Mouse (Mus musculus): Measurements from ENCODE around the gene Cnp.
"Not testable (repeated sequence)": the region's sequence is repeated elsewhere in the genome, so short reads cannot be mapped to it uniquely, and the experiment has no call there.

Cnp gene

DNA sequence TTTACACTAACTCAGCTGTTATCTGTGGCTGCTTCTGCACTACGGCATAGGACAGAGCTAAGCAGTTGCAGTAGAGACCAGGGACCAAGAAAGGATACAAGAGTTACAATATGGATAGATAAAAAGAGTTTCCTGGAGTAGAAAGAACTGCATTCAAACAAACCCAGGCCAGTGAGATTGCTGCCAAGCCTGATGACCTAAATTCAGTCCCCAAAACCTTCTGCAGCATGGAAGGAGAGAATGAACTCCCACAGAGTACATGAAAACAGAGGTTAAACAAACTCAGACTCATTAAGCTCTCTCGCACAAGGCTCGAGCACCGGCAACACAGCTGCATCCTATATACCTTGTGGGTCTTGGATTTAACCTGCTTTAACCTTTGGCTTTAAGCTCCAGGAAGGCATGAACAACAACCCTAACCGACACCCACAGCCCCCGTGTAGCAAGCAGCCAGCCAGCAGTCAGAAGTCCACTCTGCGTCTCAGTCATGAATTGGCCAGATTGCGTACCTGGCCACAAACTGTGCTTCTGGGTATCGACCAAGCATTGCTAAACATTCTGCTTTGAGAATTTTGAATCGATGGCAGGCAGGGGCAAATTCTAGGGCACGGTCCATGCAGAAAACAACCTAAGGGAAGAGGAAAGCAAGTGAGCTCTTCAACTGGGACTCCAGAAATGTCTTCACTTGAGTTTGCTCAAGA lies 17.8 kb downstream of the Cnp start:
- no peak for DNase-seq

DNA sequence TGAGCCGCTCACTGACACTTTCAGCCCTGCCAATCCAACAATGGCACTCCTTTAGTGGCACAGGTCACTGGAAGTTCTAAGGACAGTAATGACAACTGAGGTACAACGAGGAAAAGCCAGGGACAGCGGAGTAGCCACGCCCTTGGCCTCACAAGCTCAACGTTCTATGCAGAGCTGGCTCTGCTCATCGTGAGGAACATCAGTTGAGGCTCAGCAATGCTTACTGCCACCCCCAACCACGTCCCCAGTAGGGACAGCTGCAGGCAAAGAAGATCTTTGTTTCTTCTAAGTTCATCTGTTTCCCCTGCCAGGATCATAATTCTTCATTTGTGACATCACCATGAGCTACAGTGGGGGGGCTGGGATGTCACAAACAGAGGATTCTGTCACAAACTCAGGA lies 19.9 kb downstream of the Cnp start:
- no peak for DNase-seq

DNA sequence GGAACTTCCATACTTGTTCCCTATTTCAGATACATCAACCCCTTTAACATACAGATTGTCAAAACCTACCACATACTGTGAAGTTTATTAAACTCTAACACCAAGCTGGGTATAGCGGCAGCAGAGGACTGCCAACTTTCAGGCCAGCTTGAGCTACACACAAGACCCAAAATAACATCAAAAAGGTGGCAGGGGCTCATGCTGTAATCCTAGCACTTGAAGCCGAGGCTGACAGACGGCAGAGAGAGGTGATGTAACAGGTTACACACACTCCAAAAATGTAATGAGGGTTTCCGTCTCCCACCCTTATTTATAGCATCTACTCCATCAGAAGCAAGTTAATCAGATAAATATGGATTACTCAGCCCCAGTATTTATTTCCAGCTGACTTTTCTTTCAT lies 20.8 kb downstream of the Cnp start:
- DNase-seq = no peak

DNA sequence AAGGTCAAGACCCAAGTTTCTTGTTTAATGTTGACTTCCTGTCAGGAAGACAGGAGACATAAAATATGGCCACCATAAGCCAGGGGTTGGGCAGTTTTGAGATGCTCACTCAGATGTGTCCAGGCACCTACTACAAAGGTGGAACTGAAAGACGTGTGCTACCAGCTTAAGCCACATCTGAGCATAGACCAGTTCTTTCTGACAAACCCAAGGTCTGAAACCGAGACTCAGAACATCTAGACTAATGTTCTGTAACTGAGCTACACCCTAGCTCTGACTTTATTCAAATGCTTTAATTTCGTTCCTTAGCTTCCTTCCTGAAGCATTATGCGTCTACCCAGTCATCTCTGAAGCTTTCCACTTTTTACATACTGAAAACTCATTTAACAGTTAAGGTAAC lies 23.4 kb downstream of the Cnp start:
- no peak for DNase-seq

DNA sequence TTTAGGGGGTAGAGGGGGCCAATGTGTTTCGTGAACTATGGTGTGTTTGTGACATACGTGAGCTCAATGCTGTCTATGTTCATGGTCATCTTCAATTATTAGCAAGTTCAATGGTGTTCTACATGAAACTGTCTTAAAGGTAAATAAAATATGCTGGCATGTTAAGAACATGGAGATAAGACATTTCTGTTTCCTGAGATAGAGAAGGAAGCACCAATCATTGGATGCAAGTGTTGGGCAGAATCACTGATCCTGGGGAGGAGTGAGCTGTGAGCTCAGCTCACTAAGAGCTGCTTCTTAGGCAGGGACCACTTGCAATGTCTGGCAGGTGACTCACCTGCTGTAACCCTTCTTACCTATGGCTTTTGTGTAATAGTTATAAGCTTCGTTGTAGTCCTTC lies 26.7 kb downstream of the Cnp start:
- no peak for DNase-seq

DNA sequence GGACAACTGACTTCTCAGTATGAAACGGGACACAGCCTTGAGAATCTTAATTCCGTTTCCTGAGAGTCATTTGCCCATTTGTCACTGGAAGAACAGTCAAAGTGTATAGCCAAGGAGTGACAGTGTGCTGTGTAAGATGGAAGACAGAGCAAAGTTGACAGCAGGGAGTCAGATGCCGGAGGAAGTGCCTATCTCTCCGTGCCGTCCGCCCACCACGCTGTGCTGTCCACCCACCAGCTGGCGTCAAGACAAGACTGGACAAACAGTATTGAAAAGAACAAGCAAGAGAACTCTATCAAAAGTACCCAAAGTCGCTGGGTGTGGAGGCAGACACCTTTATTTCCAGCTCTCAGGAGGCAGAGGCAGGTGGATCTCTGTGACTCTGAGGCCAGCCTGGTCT lies 28.5 kb downstream of the Cnp start:
- DNase-seq = no peak

DNA sequence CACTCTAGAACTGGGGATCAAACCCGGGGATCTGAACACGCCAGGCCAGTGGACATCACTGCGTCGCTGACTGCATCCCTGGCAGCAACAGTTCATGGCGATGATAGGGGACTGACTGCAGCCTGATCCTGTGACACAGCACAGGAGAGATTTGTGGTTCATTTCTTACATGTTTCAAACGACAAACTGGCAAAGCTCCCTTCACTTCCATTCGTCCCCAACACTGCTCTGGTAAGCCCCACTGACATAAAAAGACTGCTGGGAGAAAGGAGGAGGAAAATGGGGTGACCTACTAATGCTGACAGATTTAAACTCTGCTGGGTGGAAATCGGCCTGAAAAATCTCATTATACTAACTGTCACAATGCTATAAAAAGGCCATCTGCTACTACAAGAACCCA lies 29.1 kb downstream of the Cnp start:
- DNase-seq = no peak

DNA sequence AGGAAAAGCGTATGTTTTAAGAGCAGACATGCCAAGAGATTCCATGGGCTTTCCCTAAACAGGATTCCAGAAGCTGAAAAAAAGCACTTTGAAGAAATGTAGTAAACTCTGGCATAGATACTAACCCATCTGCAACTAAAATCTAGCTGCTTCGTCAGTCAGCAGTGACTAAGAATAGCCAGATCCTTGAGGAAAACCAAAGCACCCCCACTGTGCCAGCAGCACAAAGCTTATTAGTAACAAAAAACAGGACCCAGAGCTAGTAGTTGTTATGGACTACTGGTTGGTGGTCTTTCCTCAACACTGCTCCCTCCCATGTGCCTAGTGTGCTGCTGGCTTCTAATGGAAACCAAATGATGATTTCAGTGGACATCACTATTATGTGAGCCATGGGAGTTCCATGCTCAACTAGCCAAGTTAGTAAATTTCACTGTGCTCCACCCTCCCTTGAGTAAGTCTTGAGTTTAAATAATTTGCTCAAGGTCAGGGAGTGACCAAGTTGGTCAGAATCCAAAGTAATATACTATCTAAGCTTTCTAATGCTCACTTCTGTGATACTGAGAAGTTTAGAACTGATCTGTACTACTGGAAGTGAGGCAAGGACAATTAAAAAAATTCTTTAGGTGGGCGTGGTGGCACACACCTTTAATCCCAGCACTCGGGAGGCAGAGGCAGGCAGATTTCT lies 29.8 kb downstream of the Cnp start:
- DNase-seq = no peak

DNA sequence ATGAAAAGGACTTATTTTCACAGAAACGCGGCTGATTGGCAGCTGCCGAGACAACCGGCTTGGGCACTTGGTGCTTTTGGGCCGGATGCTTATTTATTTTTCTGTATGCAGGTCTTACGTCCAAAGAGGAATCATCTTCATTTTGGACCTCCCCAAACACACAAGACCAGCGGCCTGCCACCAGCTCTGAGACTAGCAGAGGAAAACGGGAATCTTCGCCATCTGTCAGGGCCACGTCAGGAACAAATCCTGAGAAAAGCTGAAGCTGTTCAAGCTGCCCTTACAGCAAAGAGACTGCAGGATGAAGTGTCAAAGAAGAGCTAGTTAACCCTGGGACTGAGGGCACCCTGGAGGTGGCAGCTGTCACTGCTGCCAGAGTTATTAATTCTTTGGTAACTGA lies 30.7 kb downstream of the Cnp start:
- peak; percentile 44 to 55 for DNase-seq

DNA sequence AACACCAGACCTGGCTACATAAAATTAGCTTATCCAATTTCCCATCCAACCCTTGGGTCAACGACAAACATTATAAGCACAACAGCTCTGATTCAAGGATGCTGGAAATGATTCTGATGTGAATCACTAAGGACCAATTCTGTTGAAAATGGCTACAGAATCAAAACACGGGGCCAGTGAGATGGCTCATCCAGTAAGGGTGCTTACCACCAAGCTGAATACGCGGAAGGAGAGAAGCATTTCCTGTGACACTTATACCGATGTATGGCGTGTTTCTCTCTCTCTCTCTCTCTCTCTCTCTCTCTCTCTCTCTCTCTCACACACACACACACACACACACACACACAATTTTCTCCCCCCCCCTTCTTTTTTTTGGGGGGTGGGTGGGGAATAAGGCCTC lies 32.4 kb downstream of the Cnp start:
- DNase-seq = no peak

DNA sequence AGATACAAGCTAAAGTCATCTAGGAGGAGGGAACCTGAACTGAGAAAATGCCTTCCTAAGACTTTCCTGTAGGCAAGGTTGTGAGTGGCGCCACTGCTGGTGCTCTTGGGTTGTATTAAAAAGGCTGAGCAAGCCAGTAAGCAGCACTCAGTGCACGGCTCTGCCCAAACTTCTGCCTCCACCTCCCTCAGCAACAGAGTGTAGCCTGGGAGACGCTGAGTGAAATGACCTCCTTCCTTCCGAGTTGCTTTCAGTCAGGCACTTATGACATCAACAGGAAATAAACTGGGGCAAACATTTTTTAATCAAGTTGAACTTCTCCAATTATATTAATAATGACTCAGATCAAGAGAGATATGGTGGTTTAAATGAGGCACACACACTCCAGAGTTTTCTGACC lies 34.1 kb downstream of the Cnp start:
- DNase-seq = no peak

DNA sequence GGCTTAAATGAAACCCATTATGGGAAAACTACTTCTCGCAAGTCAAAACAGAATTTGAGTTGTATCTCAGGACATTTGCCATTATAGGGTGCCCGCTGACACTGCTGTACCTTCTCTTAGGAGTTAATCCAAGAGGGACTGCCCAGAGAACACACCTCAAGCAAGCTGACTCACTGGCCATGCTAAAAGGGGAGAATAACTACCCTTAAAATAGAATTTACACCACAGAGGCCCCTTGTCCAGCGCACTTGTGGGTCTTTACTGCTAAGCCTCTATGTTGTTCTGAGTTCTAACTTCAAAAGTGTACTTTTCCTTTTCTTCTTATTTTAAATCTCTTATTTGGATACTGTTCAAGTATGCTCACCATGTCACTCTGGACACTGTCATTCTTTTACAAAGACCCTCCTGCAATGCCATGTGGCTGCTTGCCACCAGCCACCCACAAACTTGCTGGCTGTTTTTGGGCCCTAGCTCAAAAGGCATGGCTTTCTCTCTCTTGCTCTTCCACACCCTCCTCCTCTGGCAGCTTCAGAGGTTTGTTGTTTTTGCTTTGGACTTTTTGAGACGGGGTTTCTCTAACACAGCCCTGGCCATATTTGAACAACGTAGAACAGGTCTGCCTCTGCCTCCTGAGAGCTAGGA lies 34.8 kb downstream of the Cnp start:
- peak in 1 of 2 experiments; percentile 37 for DNase-seq

DNA sequence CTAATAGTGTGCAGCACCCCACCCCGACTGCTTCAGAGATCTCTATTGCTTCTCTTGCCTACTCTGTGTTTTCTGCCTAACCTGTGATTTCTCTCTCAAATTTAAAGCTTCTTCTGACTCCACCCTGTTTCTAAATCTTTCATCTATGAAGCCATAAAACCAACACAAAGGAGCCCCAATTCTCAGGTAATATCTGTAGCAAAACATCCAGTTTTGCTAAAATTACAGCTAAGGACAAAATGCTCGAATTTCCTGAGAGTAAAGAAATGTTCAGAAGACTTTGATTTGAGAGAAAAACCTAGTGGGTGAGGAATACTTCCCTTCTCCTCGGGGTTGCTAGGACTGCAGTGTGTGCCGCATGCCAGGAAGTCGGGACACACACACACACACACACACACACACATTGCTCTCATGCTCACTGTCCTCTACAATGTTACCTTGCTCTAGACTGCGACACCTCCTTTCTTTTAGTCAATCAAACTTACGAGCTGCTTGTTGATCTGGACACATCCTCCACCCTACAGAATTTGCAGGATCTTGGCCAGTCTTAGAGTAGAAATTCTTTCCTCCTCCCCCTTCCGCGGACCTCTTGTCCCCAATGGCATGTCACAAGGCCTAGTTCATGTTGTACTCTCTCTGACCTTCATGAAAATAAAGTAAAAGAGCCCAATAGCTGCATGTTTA lies 35.4 kb downstream of the Cnp start:
- no peak for DNase-seq

DNA sequence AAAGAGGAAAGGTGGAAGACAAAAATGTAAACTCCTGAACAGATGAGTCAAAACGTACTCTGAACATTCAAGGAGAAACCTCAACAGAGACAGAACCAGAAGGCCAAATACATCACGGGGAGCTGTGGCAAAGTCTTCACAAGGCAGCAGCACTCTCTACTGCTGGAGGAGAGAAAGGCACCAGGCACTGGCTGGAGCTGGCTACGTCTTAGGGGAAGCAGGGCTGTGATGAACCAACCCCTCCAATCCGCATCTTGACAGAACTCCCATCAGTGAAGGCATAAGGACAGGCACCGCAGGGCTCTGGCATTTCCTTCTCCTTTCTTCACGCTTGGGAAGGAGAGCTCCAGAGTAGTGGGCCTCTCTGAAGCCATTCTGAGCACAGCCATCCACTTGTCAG lies 36.9 kb downstream of the Cnp start:
- DNase-seq = peak; percentile 70 to 74

DNA sequence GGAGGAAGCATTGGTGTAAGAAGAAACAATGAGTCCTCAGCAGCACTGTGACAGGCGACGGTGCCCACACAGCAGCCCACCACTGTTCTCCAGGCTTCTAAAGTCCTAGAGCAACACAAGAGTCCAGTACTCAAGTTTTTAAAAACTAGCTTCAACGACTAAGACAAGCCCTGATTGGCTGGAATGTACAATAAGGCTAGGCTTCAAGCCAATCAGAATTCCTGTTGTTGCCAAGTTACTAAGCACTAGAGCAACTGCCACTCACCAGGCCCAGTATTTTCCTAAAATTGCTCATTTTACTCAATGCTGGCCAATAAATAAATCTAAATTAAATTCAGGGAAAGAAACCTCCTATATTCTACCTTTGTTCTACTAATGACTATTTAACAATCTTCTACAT lies 38.5 kb downstream of the Cnp start:
- peak; percentile 45 to 73 for DNase-seq

DNA sequence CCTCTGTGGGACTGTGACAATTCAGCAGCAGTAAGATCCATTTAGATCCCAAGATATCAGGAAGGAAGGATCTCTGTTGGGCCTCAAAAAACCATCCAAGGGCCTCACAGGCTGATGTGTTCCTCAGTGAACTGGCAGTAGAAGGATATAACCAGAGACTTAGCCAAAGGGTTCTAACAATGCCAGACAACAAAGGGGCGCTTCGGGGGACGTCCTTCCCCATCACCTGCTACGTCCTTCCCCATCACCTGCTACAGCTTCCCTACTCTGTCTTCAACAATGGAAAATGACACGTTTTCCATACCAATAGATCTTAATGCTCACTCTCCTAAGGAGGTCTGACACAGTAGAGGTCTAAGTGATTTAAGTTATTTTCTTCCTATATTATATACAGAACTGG lies 41.6 kb downstream of the Cnp start:
- DNase-seq = no peak

DNA sequence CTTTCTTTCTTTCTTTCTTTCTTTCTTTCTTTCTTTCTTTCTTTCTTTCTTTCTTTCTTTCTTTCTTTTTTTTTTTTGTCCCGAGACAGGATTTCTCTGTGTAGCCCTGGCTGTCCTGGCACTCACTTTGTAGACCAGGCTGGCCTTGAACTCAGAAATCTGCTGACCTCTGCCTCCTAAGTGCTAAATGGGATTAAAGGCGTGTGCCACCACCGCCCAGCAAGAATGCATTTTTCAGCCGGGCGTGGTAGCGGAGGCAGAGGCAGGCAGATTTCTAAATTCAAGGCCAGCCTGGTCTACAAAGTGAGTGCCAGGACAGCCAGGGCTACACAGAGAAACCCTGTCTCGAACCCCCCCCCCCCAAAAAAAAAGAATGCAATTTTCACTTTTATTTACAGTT lies 42.1 kb downstream of the Cnp start:
- DNase-seq = not testable (repeated sequence)

DNA sequence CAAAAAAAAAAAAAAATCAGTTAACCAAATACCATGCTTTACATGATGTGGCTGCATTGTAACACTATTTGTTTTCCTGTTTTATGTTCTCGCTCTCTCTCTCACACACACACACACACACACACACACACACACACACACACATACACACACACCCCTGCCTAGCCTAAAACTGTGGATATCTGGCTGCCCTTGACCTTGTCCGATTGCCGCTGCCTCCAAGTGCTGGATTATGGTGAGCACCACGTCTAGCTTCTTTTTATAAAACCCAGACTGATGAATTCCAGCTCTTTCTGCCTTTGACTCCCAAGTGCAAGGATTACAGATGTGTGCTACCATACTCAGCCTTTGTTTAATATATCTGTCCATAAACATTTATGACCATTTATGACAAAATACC lies 42.8 kb downstream of the Cnp start:
- no peak for DNase-seq

DNA sequence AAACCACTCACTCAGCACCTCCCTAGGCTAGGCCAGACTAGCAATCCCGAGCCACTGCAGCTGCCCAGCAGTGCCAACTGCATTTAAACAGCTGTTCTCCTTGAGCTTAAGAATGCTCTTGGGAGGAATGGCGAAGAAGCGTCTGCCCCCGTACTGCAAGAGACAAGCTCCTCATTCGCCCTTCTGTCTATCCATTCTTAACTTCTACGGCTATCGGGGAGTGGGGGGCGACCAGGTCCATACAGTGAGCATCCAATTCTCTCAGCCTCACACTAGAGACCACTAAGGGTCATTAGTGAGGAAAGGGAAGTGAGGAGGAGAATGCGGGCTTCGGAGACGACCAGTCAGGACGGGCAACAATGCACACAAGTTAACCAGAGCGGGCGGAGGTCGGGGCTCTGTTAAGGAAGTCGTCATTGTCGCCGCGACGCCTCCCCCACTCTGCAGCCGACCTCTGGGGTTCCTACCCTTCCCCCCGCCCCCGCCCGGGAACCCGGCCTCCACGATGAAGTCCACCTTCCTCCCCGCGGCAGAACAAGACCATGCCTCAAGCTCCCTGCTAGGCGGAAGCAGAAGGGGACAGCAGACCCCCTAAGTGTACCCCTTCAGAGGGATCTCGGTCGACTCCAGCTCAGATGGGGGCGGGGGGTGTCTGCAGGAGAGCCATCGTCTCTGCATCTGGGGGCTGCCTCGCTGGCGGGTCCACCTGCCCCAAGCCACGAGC lies 44.2 kb downstream of the Cnp start, which contains the start of gene Nkiras2:
Nkiras2 (plus strand) TSS at position 484 of the 724 bp plus-strand sequence.
- DNase-seq = peak; percentile 79 to 81

DNA sequence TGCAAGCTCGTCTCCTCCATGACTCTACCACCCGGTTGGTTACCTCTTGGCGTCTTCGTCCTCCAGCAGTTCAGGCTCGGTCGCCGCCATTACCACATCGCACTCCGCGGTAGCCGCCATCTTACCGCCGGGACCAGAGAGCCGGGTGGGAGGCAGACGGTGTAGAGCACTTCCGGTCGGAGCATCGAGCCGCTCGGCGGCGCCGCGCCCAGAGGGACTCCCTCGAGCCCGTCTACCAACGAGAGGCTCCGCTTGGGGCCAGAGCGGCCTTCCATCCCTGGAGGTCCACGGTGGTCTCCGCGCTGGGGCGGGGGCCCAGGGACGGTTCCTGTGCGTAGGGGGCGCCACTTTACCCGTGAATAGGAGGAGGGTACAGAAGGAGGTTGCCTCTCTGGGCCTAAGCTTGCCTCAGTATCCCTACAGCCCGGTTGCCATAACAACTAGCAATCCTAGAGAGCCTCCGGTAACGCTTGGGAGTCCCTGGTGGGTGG lies 44.8 kb downstream of the Cnp start:
- DNase-seq = peak; percentile 98 to 99

DNA sequence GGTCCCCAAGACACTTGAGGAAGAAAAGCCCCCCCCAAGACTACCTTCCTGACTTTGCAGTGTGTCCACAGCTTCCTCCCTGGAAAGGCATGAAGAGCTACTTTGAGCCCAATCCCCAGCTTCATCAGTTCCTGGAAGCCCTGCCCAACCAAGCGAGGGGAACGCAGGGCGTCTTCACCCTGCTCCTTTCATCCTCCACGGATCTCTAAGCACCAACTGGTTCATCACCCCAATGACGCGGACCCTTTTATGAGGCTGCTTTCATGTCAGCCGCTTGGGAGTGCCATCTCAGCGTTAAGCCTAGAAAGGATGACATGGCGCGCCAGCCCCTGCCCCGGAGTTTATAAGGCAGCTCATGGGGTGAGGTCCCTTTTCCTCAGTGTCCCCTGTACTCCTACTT lies 45.3 kb downstream of the Cnp start, which contains the start of gene Dnajc7:
Dnajc7 (minus strand) TSS at position 187 of the 400 bp plus-strand sequence.
- no peak for DNase-seq

DNA sequence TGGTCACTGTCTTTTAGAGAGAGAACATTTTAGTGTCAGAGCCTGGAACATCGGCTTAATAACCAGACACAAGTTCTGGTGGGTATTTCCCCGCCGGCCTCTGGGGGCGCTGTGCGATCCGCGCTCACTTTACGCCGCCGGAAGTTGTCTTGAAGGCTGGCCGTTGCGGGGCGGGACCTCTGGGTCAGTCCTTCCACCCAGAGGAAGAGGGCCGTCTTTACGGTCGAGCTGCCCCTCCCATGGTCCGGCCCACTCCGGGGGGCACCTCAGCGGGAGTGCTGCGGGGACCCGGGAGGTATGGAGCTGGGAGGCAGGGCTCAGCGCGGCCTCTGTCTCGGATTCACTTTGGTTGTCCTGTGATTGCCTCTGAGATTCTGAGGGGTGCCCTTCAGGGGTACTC lies 48.0 kb downstream of the Cnp start:
- peak; percentile 97 for DNase-seq

DNA sequence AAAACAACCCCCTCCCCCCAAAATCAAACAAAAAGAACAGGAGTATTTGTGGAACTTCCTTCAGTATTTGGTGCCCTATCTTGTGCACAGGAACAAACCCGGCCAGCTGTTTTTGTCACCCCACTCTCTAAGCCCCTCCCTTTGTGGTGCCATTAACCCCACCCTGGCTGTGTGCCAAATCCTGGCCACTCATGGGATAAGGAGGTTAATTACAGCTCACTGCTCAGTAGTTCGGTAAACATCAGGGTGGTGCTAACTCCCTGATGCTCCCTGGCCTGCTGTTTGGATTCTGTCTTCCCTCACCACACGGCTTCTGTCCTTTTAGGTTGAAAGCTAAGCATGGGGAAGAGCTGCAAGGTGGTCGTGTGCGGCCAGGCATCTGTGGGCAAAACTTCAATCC lies 49.2 kb downstream of the Cnp start:
- peak; percentile 51 to 61 for DNase-seq
